14 mouse cellular contexts compared by ENCODE assay signal in the genomic region with DNA sequence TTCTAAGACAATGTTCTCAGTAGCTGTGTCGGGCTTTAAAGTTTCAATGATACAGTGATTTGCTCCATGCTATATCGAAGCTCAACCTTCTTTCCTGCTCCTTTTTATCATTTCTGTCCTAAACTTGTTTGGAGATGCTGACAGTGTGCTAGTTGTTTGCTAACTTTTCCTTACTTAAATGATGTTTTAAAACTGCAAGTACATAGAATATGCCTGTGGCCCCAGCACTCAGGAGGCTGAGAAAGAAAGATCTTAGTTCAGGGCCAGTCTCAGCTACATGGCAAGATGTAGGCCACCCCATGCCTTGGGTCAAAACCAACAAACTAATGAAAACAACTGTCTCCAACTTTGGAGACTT. TPM values are rescaled to one million over a fixed set of nuclear protein-coding genes. Genes with fewer than 3 reads are reported as not detected.
"Had no signal": no experiment of that assay in that cellular context is flagged by ENCODE, and none has a peak within 500 bp of the region (broad histone marks: within the 10 kb centered on the region; RNA-seq: fewer than 3 reads in every experiment).

No protein-coding gene starts in this region.

- H3K4me3 ChIP-seq: layer of hippocampus, adult 2 months; liver, embryonic 15.5 days had no signal

- H3K36me3 ChIP-seq: liver, embryonic 15.5 days; neural tube, embryonic 15.5 days had no signal

- H3K27ac ChIP-seq: layer of hippocampus, adult 2 months; liver, embryonic 15.5 days; neural tube, embryonic 15.5 days; stomach, postnatal 0 days had no signal

- ATAC-seq: lung, postnatal 0 days; midbrain, embryonic 16.5 days had no signal

- DNase-seq: kidney, adult 18-20 months; kidney, postnatal 10 days; kidney, postnatal 4 days; lung, adult 2 months; lung, postnatal 36 days; thymus, postnatal 36 days had no signal

- H3K4me2 ChIP-seq: liver, embryonic 11.5 days; neural tube, embryonic 15.5 days had no signal

- H3K9me3 ChIP-seq: liver, embryonic 15.5 days; neural tube, embryonic 15.5 days had no signal

- H3K9ac ChIP-seq: liver, embryonic 15.5 days; neural tube, embryonic 15.5 days had no signal

RNA-seq across cellular contexts. Expression of a gene that starts 1.7 kb away (rescaled TPM):
- polyA plus RNA-seq: kidney, embryonic 14.5 days; lung, postnatal 0 days had no signal
